Comparison of ENCODE assay signal across 14 mouse cellular contexts in genomic region chr14:25052175-25052574, GRCm38 (mm10).
A peak's percentile ranks its signal among the peaks of the same experiment; 100 is the strongest.
DNase-seq lines count a peak whose midpoint lies in the region; ATAC-seq lines count a peak whose summit lies in the region.
"Had no signal": no experiment of that assay in that cellular context is flagged by ENCODE, and none has a peak within 500 bp of the region (broad histone marks: within the 10 kb centered on the region; RNA-seq: fewer than 3 reads in every experiment).

No protein-coding gene starts in this region.

- WGBS in heart, embryonic 10.5 days = 52% methylated on average over 9 of the region's 9 CpGs
- WGBS in embryonic facial prominence, embryonic 11.5 days = 39% methylated on average over 9 of the region's 9 CpGs
- WGBS in limb, embryonic 12.5 days = 24% methylated on average over 9 of the region's 9 CpGs

- H3K4me3 ChIP-seq in heart, embryonic 10.5 days = no peak overlapping the region
- H3K4me3 ChIP-seq in embryonic facial prominence, embryonic 11.5 days (ENCODE audit: low read depth, low read length) = no peak overlapping the region
- no peak overlapping the region for H3K4me3 ChIP-seq in limb, embryonic 12.5 days (replicated peaks)
- H3K4me3 ChIP-seq: forebrain, embryonic 12.5 days; lung, embryonic 15.5 days had no signal

- H3K4me1 ChIP-seq in heart, embryonic 10.5 days = peaks cover 21% of the 10 kb centered on the region
- no peaks in the 10 kb centered on the region; the same call in 1 of the 2 replicates for H3K4me1 ChIP-seq in embryonic facial prominence, embryonic 11.5 days (ENCODE audit: control insufficient read depth, insufficient read depth, low read length)
- H3K4me1 ChIP-seq in limb, embryonic 12.5 days (replicated peaks) = peaks cover 39% of the 10 kb centered on the region
- H3K4me1 ChIP-seq: forebrain, embryonic 12.5 days; lung, embryonic 15.5 days had no signal

- no peaks in the 10 kb centered on the region for H3K36me3 ChIP-seq in heart, embryonic 10.5 days
- H3K36me3 ChIP-seq in embryonic facial prominence, embryonic 11.5 days (replicated peaks; ENCODE audit: control insufficient read depth, insufficient read depth, low read depth, low read length) = no peaks in the 10 kb centered on the region
- no peaks in the 10 kb centered on the region for H3K36me3 ChIP-seq in limb, embryonic 12.5 days
- H3K36me3 ChIP-seq: forebrain, embryonic 12.5 days; lung, embryonic 15.5 days had no signal

- H3K27ac ChIP-seq in heart, embryonic 10.5 days = peak overlapping the region; percentile 47; the same call in 1 of the 2 replicates
- H3K27ac ChIP-seq in embryonic facial prominence, embryonic 11.5 days (replicated peaks; ENCODE audit: low read depth, low read length) = peak overlapping the region; percentile 63
- peak overlapping the region; percentile 86 for H3K27ac ChIP-seq in limb, embryonic 12.5 days
- H3K27ac ChIP-seq: forebrain, embryonic 12.5 days; lung, embryonic 15.5 days had no signal

- no peak overlapping the region for H3K4me2 ChIP-seq in embryonic facial prominence, embryonic 11.5 days (ENCODE audit: low read depth, low read length)
- no peak overlapping the region for H3K4me2 ChIP-seq in limb, embryonic 12.5 days
- H3K4me2 ChIP-seq: forebrain, embryonic 12.5 days; lung, embryonic 15.5 days had no signal

- peak; percentile 34; the same call in 1 of the 2 replicates for ATAC-seq in embryonic facial prominence, embryonic 11.5 days (replicated peaks; ENCODE audit: insufficient number of reproducible peaks, low FRiP score, low TSS enrichment, low read depth)
- peak; percentile 35; the same call in 1 of the 2 replicates for ATAC-seq in limb, embryonic 12.5 days (ENCODE audit: insufficient number of reproducible peaks, insufficient read depth, low FRiP score, low TSS enrichment, low read depth)
- ATAC-seq: activated CD4-positive, CD25-positive, alpha-beta regulatory T cell, adult 4 months; CD4-positive, CD25-positive, alpha-beta regulatory T cell, adult 4 months had no signal

- 0 out of 2 replicates have a peak, but pooled peaks cover 6% of the 10 kb centered on the region for H3K27me3 ChIP-seq in heart, embryonic 10.5 days (ENCODE audit: insufficient read depth, poor library complexity, severe bottlenecking)
- no peaks in the 10 kb centered on the region for H3K27me3 ChIP-seq in embryonic facial prominence, embryonic 11.5 days (ENCODE audit: control insufficient read depth, insufficient read depth, low read length)
- no peaks in the 10 kb centered on the region for H3K27me3 ChIP-seq in limb, embryonic 12.5 days
- H3K27me3 ChIP-seq: forebrain, embryonic 12.5 days; lung, embryonic 15.5 days had no signal

- H3K9ac ChIP-seq in embryonic facial prominence, embryonic 11.5 days (replicated peaks; ENCODE audit: low read length) = no peak overlapping the region
- 0 out of 2 replicates have a peak overlapping the region, but pooled peaks have one; percentile 35 for H3K9ac ChIP-seq in limb, embryonic 12.5 days (replicated peaks)
- H3K9ac ChIP-seq: forebrain, embryonic 12.5 days; lung, embryonic 15.5 days had no signal

- no peak for DNase-seq in heart, embryonic 10.5 days (ENCODE audit: low spot score)
- DNase-seq in heart, adult 8-10 months (ENCODE audit: low spot score) = no peak
- DNase-seq in embryonic facial prominence, embryonic 11.5 days (ENCODE audit: low spot score) = peak; percentile 83
- peak; percentile 78 for DNase-seq in forelimb bud, embryonic 11.5 days (ENCODE audit: low read depth, low spot score)
- DNase-seq in right cerebral cortex, postnatal 10 days (ENCODE audit: low spot score in 2 of 2) = no peak
- no peak for DNase-seq in lung, adult 18-20 months
- DNase-seq: kidney, adult 11 months; kidney, postnatal 4 days; layer of hippocampus, postnatal 36 days had no signal

- no peaks in the 10 kb centered on the region for H3K9me3 ChIP-seq in heart, embryonic 10.5 days
- no peaks in the 10 kb centered on the region for H3K9me3 ChIP-seq in embryonic facial prominence, embryonic 11.5 days (replicated peaks; ENCODE audit: control insufficient read depth, low read length)
- no peaks in the 10 kb centered on the region for H3K9me3 ChIP-seq in limb, embryonic 12.5 days
- H3K9me3 ChIP-seq: forebrain, embryonic 12.5 days; lung, embryonic 15.5 days had no signal

Comparison
In these comparisons a context has a peak if more than half of its experiments do, and no peak if none do; other contexts are left out.
1. DNase-seq: peak in embryonic facial prominence, embryonic 11.5 days (single experiment) and forelimb bud, embryonic 11.5 days (single experiment); none in heart, embryonic 10.5 days (single experiment), heart, adult 8-10 months (single experiment), right cerebral cortex, postnatal 10 days (0 of 2) and lung, adult 18-20 months (0 of 2).
2. Peak in every context shown above with its lines, with median percentiles within 50 percentile points of each other: H3K27ac ChIP-seq.